8 mouse cellular contexts compared by ENCODE assay signal in genomic region chr19:3708078-3709012, GRCm38 (mm10). TPM values are rescaled to one million over a fixed set of nuclear protein-coding genes. Genes with fewer than 3 reads are reported as not detected.
A peak's percentile ranks its signal among the peaks of the same experiment; 100 is the strongest.
DNase-seq lines count a peak whose midpoint lies in the region; ATAC-seq and TF ChIP-seq lines count a peak whose summit lies in the region.

Gene 1810055G02Rik (plus strand): TSS chr19:3708293.

- peak within 1 kb of the TSS; percentile 68 for H3K27ac ChIP-seq in heart, embryonic 12.5 days (ENCODE audit: poor library complexity, severe bottlenecking)
- peak within 1 kb of the TSS; percentile 81 for H3K27ac ChIP-seq in kidney, postnatal 0 days
- H3K27ac ChIP-seq in liver, embryonic 11.5 days (ENCODE audit: low read depth, low read length): peak within 1 kb of the TSS; percentile 76
- peak within 1 kb of the TSS; percentile 77 for H3K27ac ChIP-seq in stomach, embryonic 14.5 days (ENCODE audit: low read length)

- under 1% methylated on average over 61 of the region's 61 CpGs for WGBS in heart, embryonic 12.5 days
- WGBS in kidney, postnatal 0 days: under 1% methylated on average over 61 of the region's 61 CpGs
- under 1% methylated on average over 61 of the region's 61 CpGs for WGBS in liver, embryonic 11.5 days
- WGBS in stomach, embryonic 14.5 days: 1% methylated on average over 61 of the region's 61 CpGs

- H3K36me3 ChIP-seq in heart, embryonic 12.5 days: no peaks in the 10 kb centered on the region
- H3K36me3 ChIP-seq in kidney, postnatal 0 days (ENCODE audit: insufficient read depth, low read length): no peaks in the 10 kb centered on the region
- H3K36me3 ChIP-seq in liver, embryonic 11.5 days (ENCODE audit: control insufficient read depth, insufficient read depth, low read length): 0 out of 2 replicates have a peak, but pooled peaks cover 5% of the 10 kb centered on the region
- H3K36me3 ChIP-seq in stomach, embryonic 14.5 days (ENCODE audit: control insufficient read depth, insufficient read depth, low read length): no peaks in the 10 kb centered on the region

- H3K9ac ChIP-seq in heart, embryonic 12.5 days: peak within 1 kb of the TSS; percentile 81
- H3K9ac ChIP-seq in kidney, postnatal 0 days (ENCODE audit: low read depth, low read length): peak within 1 kb of the TSS; percentile 69
- peak within 1 kb of the TSS; percentile 82 for H3K9ac ChIP-seq in liver, embryonic 11.5 days (ENCODE audit: low read depth, low read length)
- H3K9ac ChIP-seq in stomach, embryonic 14.5 days (replicated peaks; ENCODE audit: low read depth, low read length): peak within 1 kb of the TSS; percentile 72

- no peak; the same call in 1 of the 2 replicates for TF ChIP-seq CTCF in kidney, postnatal 0 days (IDR thresholded peaks at IDR 0.05; ENCODE audit: low read depth)

- peak within 1 kb of the TSS; percentile 78 for H3K4me2 ChIP-seq in heart, embryonic 12.5 days
- peak within 1 kb of the TSS; percentile 82 for H3K4me2 ChIP-seq in kidney, postnatal 0 days (ENCODE audit: low read length)
- peak within 1 kb of the TSS; percentile 67 for H3K4me2 ChIP-seq in liver, embryonic 11.5 days
- peak within 1 kb of the TSS; percentile 48 for H3K4me2 ChIP-seq in stomach, embryonic 14.5 days (replicated peaks; ENCODE audit: low read depth, low read length)

- ATAC-seq in erythroid progenitor cell, adult 5-6 weeks (replicated peaks; ENCODE audit: low FRiP score, poor library complexity, severe bottlenecking): peak; percentile 99
- ATAC-seq in heart, embryonic 12.5 days (ENCODE audit: insufficient number of reproducible peaks, low FRiP score): peak; percentile 98
- ATAC-seq in kidney, postnatal 0 days (replicated peaks; ENCODE audit: low FRiP score, low read depth): peak; percentile 97
- peak; percentile 97 for ATAC-seq in liver, embryonic 11.5 days (replicated peaks; ENCODE audit: low FRiP score)
- ATAC-seq in stomach, embryonic 14.5 days (ENCODE audit: insufficient number of reproducible peaks, insufficient read depth, low FRiP score, low read depth): peak; percentile 95

- H3K4me1 ChIP-seq in heart, embryonic 12.5 days (replicated peaks): peaks cover 9% of the 10 kb centered on the region
- H3K4me1 ChIP-seq in kidney, postnatal 0 days (replicated peaks; ENCODE audit: insufficient read depth, low read length): no peaks in the 10 kb centered on the region; the same call in 1 of the 2 replicates
- H3K4me1 ChIP-seq in liver, embryonic 11.5 days (replicated peaks; ENCODE audit: control insufficient read depth, insufficient read depth, low read length): peaks cover 13% of the 10 kb centered on the region
- H3K4me1 ChIP-seq in stomach, embryonic 14.5 days (ENCODE audit: control insufficient read depth, insufficient read depth, low read length): peaks cover 10% of the 10 kb centered on the region; the same call in 1 of the 2 replicates

- H3K4me3 ChIP-seq in heart, embryonic 12.5 days: peak within 1 kb of the TSS; percentile 75
- H3K4me3 ChIP-seq in kidney, postnatal 0 days (replicated peaks; ENCODE audit: low read depth, low read length): peak within 1 kb of the TSS; percentile 70
- H3K4me3 ChIP-seq in liver, embryonic 11.5 days (ENCODE audit: low read depth, low read length): peak within 1 kb of the TSS; percentile 85
- H3K4me3 ChIP-seq in stomach, embryonic 14.5 days (ENCODE audit: low read depth, low read length): peak within 1 kb of the TSS; percentile 85

- no peaks in the 10 kb centered on the region for H3K27me3 ChIP-seq in heart, embryonic 12.5 days (replicated peaks)
- H3K27me3 ChIP-seq in kidney, postnatal 0 days (ENCODE audit: insufficient read depth, low read length): no peaks in the 10 kb centered on the region
- H3K27me3 ChIP-seq in liver, embryonic 11.5 days (replicated peaks; ENCODE audit: control insufficient read depth, insufficient read depth, low read length): no peaks in the 10 kb centered on the region
- no peaks in the 10 kb centered on the region for H3K27me3 ChIP-seq in stomach, embryonic 14.5 days (ENCODE audit: control insufficient read depth, insufficient read depth, low read length)

- H3K9me3 ChIP-seq in heart, embryonic 12.5 days (replicated peaks): no peaks in the 10 kb centered on the region
- no peaks in the 10 kb centered on the region for H3K9me3 ChIP-seq in kidney, postnatal 0 days (replicated peaks; ENCODE audit: low read length)
- no peaks in the 10 kb centered on the region for H3K9me3 ChIP-seq in liver, embryonic 11.5 days (ENCODE audit: control insufficient read depth, low read length)
- no peaks in the 10 kb centered on the region for H3K9me3 ChIP-seq in stomach, embryonic 14.5 days (ENCODE audit: control insufficient read depth, low read depth, low read length)

- peak; percentile 98 for DNase-seq in CD4-positive helper T cell, adult 2 months (ENCODE audit: low read depth, low spot score)
- peak; percentile 92 for DNase-seq in brain, embryonic 18.5 days (ENCODE audit: low read depth, low spot score)
- peak; percentile 97 for DNase-seq in kidney, postnatal 0 days (ENCODE audit: low spot score)
- DNase-seq in liver, embryonic 11.5 days (ENCODE audit: low spot score): peak; percentile 96
- DNase-seq in naive thymus-derived CD4-positive, alpha-beta T cell, adult 2 months (ENCODE audit: low read depth): peak; percentile 98

RNA-seq across cellular contexts. Expression of gene 1810055G02Rik, which starts in this region (rescaled TPM):
- 5.0 and 8.4 TPM in 2 replicates for total RNA-seq in erythroid progenitor cell, adult 5-6 weeks (2015; ENCODE audit: low replicate concordance)
- 3.1 and 3.2 TPM in 2 replicates for total RNA-seq in erythroid progenitor cell, adult 5-6 weeks (2017; ENCODE audit: low replicate concordance)
- 25.7 and 26.7 TPM in 2 replicates for polyA plus RNA-seq in heart, embryonic 12.5 days (2016; fragmentation: Nextera tagmentation; extraction: Ambion mirVana)
- 27.3 and 29.1 TPM in 2 replicates for polyA plus RNA-seq in kidney, postnatal 0 days (2015; fragmentation: Nextera tagmentation; extraction: Ambion mirVana)
- polyA plus RNA-seq in liver, embryonic 11.5 days (2014; fragmentation: Nextera tagmentation; extraction: Ambion mirVana): 27.9 and 31.3 TPM in 2 replicates
- 37.4 and 44.3 TPM in 2 replicates for polyA plus RNA-seq in stomach, embryonic 14.5 days (2014; fragmentation: Nextera tagmentation; extraction: Ambion mirVana)

Comparison
In these comparisons a context has a peak if more than half of its experiments do, and no peak if none do; other contexts are left out.
1. Peak in every context shown above with its lines: DNase-seq, ATAC-seq, H3K4me3 ChIP-seq and H3K27ac ChIP-seq.